Mouse (Mus musculus): ENCODE measurements around the gene Rgma.

Gene Rgma

DNA sequence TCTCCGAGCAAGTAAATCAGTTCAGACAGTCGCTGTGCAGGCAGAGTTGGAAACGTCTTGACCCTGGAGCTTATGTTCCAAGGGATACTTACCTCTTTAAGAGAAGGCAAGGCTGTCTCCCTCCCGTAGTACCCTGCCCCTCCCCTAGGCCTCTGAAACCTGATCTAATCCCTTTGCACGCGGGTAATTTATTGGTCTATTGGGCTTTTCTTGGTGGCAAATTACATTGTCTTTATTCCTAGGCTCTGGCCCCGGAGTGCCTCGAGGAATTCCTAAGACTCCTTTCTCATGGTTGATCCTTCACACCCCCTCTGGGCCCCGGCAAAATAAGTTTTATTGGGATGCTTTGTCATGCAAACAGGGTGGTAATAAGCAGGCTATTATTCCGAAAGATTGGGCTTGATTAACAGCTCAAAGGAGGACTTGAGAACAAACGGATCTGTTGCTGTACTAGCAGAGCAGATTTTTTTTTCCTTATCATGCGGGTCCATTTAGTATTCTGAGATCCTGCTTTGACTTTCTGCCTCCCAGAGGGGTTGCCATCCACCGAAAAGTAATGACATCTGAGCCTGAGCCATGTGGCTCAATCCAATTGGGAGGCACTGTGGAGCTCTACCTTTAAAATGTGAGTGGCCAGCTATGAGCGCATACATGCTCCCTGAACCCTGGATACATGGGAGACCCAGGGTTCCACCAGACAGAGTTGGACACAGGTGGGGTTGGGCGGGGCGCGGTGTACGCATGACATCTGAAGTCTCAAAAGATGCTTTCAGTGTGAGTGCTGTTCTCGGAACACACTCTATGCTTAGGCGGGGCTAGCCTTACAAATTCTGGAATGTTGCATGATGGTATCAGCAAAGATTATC is 25.0 kb downstream of the Rgma start:
- no peak for DNase-seq (ENCODE audit: low spot score)

DNA sequence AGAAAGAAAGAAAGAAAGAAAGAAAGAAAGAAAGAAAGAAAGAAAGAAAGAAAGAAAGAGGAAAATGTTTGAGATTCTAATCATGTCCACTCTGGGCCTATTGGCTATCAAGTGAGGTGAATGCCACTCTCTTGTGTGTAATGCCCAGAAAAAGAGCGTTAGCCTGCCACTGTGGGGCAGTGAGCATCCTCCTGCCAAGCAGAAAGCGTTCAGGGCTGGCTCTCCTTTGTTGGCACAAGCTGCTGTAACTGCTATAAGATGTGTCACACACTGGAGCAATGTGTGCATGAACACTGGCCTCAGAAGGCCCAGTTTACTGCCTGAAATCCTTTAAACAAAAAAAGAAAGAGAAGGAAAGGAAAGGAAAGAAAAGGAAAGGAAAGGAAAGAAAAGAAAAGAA is 26.8 kb downstream of the Rgma start:
- no peak for DNase-seq (ENCODE audit: low spot score)

DNA sequence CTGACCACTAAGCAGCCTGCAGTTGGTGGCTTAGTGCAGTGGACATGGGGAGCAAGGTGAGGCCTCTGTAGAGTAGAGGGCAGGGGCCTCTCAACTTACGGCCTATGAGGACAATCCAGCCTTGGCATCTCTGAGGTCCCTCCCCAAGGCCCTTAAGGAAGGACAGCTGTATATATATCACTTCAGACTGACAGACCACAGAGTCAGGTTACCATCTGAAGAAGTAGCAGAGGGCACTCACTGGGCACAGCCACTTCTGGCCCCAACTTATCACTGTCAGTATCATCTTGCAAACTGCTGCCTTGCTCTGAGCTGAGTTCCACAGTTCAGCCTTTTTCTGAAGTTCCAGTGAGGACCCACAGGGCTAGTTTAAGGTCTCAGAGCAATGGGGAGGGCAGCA is 27.4 kb downstream of the Rgma start:
- no peak for DNase-seq (ENCODE audit: low spot score)

DNA sequence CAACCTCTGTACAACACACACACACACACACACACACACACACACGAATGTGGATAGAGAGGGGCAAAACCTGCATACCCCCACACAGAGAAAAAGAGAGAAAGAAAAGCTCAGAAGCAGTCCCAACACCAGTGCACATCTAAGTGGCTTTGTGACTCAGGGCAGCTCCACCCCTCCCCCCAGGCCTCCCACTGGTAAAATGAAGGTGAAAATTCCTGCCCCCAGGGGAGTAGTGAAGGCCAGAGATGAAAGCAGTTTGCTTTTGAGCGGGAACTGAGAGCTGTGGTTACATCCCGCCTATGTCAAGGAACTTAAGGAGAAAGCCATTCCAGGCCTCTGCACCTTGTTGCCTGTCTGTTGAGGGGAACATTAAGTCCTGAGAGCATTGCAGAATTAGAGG is 28.2 kb downstream of the Rgma start:
- no peak for DNase-seq (ENCODE audit: low spot score)

DNA sequence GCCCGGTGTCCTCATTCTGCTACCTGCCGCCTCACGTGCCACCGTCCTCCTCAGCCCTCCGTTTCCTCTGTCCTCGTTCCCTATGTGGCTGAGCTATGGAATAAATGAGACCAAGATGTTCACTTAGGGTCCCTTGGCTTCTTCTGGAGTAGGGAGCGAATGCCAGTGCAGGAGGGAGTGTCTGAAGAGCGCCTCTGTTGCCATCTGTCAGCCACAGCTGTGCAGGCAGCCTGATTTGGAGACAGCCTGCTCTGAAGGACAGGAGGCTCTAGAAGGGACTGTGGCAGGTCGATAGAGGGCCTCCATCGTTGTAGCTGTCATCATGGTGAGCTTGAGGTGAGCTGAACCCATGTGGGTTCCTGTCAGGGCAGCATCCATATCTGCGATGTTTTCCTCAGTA is 30.2 kb downstream of the Rgma start:
- no peak for DNase-seq (ENCODE audit: low spot score)

DNA sequence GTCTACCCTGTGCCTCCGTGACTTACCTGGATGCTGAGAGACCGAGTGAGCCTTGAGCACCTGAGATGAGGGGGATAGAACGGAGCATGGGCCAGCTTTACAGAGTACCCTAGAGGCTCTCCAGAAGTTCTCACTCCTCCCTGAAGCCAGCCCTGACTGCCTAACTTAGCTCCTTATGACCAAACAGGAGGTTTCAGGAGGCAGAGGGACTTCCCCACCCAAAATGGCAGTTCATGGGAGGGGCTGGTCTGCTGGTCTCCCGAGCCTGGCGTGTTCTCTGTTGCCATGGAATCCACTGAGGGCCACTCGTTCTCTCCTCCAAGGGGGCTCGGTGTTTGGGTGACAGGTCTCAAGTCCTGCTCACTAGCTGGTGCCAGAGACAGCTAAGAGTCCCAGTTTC is 36.2 kb downstream of the Rgma start:
- no peak for DNase-seq (ENCODE audit: low spot score)

DNA sequence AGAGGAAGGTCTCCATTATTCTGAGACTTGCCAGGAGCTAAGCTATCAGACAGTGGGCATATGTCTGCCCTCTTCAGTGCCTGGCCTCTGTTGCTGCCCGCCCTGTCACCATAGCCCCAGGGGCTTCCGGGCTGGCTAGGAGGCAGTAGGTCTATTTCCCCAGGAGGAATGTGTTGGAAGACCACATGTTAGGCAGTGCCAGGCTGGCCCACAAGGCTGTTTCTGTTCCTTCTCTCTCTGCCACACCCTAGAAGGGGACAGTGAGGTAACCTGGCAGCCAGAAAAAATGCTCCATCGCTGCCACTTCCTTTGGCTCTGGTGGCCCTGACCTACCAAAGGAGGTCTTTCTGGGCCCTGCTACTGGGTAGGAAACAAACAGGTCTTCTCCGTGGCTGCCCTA is 36.7 kb downstream of the Rgma start:
- DNase-seq (ENCODE audit: low spot score): no peak

DNA sequence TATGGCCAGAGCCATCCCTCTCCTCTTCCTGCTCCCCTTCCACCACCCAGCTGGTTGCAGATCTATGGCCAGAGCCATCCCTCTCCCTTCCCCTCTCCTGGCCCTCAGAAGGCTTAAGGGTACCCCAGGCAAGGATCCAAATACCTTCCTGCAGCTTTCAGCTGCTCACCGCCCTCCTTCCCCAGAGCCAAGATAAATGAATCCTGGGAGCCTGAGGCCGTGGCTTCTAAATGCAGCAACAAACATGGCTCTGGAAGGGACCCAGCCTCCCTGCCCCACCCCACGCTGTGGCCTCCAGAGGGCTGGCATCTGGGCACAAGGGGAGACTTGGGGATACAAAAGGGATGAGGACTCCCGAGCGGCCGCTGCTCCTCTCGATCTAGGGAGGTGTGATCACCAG is 37.1 kb downstream of the Rgma start:
- DNase-seq (ENCODE audit: low spot score): no peak

DNA sequence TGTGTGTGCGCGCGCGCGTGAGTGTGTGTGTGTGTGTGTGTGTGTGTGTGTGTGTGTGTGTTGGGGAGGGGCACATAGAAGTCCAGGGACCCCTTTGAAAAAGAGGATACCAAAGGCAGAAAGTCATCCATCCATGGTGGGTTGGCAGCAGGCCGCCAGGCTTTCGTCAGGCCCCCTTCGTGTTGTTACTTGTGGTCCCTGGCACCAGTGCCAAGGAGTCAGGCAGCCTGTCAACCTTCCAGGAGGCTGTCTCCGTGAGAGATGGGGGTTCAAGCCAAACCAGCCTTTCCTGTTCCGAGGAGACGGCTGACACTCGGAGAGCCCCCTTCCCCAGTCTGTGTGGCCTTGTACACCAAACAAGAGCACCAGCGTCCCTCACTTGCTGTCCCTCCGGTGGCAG is 38.9 kb downstream of the Rgma start:
- no peak for DNase-seq (ENCODE audit: low spot score)

DNA sequence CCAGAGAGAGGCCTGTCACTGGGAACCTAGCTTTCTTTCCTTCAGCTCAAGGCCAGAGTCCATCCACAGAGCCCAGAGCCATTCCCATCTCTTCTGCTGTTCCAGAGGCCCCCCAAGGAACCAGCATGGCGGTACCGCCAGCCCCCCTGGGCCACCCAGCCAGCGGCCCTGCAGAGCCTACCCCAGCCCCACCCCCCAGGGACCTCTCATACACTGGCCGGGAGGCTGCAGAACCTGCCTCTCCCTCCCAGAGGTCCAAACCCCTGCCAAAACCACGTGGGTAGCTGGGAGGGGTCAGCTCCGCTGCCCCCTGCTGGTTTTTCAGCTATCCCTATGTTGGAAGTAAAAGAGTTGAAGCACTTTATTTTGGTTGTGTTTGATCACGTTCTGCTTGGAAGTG is 44.1 kb downstream of the Rgma start:
- DNase-seq (ENCODE audit: low spot score): no peak

DNA sequence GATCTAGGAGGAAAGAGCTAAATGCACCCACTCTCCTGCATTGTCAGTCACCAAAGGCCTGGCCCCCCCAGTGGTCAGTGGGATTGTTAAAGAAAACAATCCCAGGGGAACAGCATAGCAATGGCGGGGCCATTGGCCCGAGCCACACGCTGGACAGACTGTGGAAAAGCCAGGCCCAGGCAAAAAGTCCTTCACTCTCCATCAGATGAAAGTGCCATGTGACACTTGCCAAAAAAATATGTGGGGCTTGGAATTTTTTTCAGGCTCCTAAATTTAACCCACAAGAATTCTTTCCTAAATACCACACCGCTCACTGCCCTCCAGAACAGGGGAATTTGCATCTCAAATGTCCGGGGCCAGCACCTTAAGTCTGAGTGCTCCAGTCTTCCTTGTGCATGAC is 45.5 kb downstream of the Rgma start:
- no peak for DNase-seq (ENCODE audit: low spot score)

DNA sequence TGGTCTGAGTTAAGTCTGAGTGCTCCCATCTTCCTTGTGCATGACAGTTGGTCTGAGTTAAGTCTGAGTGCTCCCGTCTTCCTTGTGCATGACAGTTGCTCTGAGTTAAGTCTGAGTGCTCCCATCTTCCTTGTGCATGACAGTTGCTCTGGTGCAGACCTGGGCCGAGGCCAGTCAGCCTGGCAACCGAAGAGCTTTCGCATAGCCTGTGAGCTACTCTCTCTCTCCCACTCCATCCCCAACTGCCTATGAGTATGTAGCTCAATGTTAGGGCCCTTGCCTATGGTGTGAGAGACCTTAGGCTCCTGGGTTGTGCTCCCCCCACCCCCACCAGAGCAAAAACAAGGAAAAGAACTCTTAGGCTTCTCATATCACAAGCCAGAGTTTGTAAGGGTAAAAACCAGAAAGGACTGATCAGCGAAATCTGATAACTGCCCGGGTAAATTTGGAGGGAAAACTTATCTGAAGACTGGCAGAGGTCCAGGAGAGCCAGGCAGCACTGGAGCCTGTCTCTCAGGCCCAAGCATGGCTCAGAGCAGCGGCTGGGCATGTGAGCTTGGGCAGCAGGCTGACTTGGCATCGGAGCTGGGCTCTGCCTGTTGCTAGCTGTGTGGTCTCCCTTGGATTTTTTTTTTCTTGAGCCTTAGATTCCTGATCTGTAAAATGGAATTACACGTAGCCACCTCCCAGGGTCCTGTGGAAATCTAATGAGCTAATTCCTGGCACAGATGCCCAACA is 46.1 kb downstream of the Rgma start:
- DNase-seq (ENCODE audit: low spot score): no peak

DNA sequence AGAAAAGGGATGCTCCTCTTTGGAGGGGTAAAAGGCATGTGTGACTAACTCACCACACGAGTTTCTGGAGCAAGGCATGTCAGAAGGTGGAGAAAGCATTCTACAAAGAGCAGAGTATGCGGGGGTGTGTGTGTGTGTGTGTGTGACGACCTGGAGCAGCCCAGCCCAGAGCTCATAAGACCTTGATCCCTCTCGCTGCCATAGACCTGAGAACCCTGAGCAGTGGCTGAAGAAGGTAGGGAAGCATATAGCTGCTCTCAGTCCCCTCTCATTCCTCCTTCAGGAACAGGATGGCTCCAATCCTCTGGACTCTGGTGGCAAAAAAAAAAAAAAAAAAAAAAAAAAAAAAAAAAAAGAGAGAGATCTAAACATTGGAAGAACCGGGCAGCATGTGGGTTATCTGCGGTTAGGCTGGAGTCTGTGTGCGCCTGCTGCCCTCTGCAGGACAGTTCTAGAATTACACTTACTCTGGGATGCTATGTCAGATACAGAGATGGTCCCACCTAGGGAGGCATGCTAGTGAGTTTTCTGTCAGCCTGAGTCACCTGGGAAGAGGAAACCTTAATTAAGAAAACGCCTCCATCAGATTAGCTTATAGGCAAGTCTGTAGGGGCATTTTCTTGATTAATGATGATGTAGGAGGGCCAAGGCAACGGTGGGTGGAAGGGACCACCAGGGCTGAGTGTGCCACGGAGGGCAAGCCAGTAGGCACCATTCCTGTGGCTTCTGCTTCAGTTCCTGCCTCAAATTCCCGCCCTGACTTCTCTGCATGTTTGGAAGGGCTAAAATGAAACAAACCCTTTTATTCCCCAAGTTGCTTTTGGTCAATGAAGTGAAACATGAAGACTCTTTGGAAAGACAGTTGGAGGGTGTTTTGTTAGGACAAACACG is 47.2 kb downstream of the Rgma start:
- DNase-seq (ENCODE audit: low spot score): peak; percentile 89

DNA sequence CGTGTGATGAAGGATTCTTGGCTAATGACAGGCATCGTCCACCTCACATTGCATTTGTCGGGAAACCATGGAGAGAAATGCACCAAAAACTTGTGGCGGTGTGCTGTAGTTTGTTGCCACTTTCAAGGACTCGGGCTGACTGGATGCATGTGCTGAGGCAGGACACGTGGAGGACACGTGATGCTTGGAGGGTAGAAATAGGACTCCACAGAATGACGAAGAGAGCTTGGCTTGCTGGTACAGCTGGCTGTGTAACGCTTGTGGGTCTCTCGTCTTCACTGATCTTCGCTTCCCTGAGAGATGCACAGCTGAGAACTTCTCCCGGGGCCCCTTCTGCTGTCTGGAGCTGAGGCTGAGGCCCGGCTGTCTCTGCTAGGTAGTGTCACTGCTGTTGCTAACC is 47.9 kb downstream of the Rgma start:
- DNase-seq (ENCODE audit: low spot score): peak; percentile 65

DNA sequence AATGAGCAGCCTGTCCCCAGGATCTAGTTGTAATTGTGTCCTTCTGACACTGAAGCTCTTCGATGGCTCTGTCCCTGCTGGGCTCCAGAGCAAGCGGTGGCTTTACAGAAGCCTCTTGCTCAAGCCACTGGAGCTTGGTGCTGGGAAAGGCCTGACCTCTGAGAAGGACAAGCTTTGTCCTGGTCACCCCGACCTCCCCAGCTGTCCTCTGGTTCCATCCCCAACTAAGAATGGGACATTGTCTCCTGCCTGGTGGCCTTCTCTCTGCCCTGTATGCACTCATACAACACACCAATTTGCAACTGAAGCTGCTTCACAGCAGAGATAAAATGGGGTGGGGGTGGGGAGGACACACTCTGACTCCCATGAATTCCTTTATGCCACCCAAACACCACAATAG is 48.9 kb downstream of the Rgma start:
- DNase-seq (ENCODE audit: low spot score): no peak

DNA sequence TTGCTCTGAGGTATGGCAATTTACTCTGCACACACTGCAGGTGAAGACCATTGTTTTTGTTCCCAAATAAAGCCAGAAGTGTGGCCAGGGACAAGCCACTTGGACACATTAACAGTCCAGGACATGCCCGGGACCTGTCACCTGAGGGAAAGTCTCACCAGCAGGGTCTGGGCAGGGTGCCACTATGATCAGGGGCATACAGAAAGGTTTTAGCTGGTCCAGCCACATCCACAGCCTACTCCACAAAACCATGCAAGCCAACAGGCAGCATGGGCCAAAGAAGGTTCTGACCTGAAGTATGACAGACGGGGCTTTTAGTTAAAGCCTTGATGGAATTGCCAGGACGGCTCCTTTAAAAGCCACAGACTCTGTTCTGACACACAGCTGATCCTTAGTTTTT is 49.4 kb downstream of the Rgma start:
- DNase-seq (ENCODE audit: low spot score): no peak

DNA sequence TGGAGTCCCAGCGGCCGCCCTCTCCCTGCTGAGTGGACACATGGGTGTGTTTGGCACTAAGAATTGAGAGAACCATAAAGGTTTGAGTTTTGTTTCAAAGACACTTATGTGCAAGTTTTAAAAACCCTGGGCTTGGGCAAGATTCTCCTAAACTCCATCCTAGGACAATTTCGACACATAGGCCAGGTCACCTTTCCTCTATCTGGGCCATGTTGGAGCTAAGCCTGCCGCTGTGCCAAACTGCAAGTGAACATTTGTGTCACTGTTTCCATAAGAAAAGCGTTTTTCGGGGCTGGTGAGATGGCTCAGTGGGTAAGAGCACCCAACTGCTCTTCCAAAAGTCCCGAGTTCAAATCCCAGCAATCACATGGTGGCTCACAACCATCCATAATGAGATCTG is 50.1 kb downstream of the Rgma start:
- DNase-seq (ENCODE audit: low spot score): no peak

DNA sequence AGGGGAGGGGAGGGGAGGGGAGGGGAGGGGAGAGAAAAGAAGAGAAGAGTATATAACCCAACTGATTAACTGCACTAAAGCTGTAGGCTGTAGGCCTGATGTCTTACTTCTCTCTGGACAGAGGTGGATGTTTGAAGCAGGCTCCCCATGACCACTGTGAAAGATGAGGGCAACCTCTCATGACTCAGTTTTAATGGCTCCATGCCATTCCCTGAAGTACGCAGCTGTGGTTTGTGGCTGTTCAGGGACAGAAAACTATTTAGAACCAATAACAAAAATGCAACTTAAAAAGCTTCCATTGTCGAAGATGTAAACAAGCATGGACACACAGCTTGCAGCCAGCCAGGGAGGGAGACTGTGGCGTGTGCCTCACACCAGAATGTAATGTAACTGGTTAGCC is 50.9 kb downstream of the Rgma start:
- no peak for DNase-seq (ENCODE audit: low spot score)

DNA sequence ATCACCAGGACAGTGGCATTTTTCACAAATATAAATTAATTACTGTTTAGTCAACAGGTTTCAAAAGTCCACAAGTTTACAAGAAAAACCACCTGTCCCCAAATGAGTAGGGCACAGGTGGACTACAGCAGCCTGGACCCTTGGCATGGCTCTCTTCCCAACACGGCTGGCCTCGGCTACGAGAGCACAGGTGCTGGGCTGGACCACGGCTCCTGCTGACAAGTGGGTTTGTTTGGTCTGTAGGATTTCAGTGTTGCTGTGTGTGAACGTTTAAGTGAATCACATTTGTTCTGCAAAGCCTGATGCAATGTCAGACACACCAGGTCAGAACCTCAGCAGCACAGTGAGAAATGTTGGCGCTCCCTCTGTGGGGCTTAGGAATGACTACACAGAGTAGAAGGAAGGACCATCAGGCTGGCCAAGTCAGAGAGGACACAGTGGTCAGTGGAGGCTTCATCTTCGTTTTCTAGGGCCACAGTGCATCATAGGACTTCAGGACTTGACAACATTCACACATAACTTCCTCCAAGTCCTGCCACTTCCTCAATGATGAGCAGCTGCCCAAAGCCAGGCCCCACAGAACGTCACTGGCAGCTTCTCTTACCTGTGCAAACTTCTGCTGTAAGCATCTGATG is 51.6 kb downstream of the Rgma start:
- no peak for DNase-seq (ENCODE audit: low spot score)

DNA sequence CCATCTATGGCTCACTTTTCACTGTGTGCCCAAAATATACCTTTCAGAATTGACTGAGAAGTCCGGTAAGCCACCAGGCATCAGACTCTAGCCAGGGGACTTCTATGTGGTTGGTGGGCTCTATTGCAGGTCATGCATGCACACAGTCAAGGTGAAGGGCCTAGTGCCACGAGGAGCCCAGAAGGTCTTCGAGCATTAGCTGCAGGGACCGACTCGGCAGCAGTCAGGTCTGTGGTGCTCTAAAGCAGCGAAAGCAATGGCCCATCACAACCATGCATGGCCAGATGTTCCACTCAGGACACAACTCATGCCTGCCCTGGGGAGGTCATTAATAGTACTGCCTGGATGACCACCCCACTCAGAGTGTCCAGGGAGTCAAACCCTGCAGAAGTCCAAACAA is 52.5 kb downstream of the Rgma start:
- DNase-seq (ENCODE audit: low spot score): no peak

DNA sequence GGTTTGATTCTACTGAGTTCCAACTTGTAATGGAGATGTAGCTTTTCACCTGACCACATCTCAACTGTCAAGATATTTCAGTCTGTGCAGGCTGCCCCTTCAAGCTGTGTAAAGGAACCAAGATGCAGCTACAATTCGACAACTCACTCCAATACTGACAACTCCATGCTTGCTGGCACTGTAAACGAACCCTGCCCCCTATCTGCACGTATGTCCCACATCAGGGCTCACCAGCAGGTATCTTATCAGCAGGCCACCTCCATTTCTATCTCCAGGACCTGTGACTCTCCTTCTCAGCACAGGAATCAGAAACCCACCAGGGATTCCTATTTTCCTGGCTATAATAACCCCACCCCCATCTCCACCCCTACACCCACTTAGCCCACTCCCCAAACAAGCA is 53.2 kb downstream of the Rgma start:
- DNase-seq (ENCODE audit: low spot score): no peak

DNA sequence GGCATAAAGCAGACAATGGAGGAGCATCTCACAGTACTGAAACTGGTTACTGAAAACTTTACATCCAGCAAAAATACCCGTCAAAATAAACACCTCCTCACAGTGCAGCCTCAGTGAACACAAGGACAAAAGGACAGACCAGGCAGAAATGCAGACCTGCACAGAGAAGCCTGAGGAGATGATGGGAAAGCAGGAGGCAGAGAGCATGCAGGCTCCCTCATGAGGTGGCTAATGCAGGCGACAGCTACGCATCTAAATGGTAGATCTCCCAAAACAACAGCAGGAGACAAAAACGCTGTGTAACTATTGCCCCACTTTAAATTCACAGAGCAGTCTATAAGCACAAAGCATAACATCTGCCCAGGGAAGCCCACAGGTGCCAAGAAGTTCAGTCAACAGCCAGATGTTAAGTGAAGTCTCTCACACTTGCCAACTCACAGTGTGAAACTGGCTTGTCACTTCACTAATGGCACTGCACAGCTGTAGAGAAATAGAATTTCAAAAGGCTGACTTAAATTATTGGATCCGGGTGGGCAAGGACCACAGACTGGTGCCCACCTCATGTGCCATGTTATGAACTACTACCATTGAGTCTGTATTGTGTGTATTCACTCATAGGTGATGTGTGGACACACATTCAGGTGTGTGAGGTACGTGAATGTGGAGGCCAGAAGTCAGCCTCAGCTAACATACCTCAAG is 58.5 kb downstream of the Rgma start:
- DNase-seq (ENCODE audit: low spot score): no peak

Data from left cerebral cortex, adult 11 months (tissue).